Mouse (Mus musculus) heart, postnatal 14 days (tissue): ENCODE results near the gene Vgf. TPM values are rescaled to one million over a fixed set of nuclear protein-coding genes. Genes with fewer than 3 reads are reported as not detected.

ENCODE experiments used
- DNase-seq, 2 experiments: peaks; one replicate each; pipeline ENCODE4 v3.0.0; 2021 to 2022
- intact Hi-C: fragments of 180-260 bp; cut with DNase I; formaldehyde crosslinking; loops from one replicate; pipeline ENCODE4 v1.15.1; 2025
- total RNA-seq, 2 experiments: library from RNA; stranded (reverse); gene quantifications; 2 replicates each; pipeline ENCODE4 v1.2.3; 2021

The Vgf gene
- total RNA-seq, 2 experiments from 2014 or later: not detected

DNA sequence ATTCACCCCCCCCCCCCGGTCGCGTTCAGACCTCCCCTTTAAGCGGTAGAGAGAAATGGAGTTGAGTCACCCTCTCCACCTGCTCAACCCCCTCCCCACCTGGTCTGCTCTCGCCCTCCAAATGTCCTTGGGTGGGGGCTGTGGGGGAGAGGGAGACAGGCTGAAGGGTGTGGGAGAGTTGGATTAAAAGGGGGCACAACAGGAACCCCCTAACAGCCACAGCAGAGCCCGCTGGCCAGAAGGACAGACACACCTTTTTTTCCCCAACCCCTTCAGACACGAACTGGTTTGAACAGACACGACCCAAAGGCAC is 3.0 kb downstream of the Vgf start:
- DNase-seq: no peak
- intact Hi-C loops: no loop called here

DNA sequence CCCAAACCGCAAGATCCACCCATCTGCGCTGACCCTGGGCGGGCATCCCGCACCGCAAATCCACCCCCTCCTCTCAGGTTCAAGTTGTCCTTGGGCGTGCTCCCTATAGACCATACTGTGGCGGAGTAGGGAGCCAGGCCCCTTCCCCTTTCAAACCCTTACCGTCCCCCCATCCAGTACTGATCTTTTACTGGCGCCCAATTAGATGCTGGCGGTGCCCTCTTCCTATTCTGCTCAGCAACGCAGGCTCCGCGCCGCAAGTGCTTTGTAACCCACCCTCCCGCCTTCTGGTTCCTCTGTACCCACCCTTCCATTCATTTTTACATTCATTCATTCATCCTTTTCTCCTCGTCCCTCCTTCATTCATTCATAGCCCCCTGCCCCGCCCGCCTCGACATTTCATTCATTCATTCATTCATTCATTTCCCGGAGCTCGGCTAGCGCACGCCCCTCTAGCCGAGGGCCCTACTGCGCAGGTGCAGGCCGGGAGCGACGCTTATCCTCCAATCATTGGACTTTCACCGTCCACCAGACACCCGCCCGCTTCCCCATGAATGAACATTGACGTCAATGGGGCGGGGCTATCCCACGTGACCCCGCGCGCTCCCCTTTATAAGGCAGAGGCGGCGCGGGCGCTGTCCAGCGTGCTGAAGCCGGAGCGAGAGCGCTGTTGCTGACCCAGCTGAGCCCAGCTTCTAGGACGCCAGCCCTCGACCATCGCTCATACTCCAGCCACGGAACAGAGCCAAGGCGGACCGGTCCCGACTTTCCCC is 3.6 kb downstream of the Vgf start:
- intact Hi-C loops: no loop called here
- DNase-seq: peak; percentile 95 to 99

DNA sequence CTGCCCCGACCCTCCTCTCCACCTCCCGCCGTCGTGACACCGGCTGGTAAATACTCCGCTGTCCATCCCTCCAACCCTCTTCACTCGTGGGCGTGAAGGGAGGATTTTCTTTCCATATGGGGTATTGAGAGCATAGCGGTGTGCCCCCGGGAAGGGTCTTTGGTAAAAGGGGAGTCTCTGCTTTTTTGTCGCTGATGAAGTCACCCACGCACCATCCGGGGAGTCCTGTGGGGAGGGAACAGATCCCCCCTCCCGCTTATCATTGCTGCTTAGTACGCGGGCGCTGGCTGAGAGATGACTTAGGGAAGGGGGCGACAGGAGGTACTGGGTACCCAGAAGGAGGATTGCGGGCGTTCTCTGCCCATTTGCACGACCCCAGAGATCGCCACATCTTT is 4.2 kb downstream of the Vgf start:
- intact Hi-C loops: no loop called here
- no peak for DNase-seq

DNA sequence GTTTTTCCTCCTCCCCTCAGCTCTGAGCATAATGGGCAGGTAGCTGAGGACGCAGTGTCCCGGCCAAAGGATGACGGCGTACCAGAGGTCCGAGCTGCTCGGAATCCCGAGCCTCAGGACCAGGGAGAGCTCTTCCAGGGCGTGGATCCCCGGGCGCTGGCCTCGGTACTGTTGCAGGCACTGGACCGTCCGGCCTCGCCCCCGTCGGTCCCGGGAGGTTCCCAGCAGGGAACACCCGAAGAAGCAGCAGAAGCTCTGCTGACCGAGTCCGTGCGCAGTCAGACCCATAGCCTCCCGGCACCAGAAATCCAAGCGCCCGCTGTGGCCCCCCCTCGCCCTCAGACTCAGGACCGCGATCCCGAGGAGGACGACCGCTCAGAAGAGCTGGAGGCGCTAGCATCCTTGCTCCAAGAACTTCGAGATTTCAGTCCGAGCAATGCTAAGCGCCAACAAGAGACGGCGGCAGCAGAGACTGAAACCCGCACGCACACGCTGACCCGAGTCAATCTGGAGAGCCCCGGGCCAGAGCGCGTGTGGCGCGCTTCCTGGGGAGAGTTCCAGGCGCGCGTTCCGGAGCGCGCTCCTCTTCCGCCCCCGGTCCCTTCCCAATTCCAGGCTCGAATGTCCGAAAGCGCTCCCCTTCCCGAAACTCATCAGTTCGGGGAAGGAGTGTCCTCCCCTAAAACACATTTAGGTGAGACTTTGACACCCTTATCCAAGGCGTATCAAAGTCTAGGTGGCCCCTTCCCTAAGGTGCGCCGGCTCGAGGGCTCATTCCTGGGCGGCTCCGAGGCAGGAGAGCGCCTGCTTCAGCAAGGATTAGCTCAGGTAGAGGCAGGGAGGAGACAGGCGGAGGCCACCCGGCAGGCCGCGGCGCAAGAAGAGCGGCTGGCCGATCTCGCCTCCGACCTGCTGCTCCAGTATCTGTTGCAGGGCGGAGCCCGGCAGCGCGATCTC is 5.2 kb downstream of the Vgf start:
- intact Hi-C loops: no loop called here
- DNase-seq: peak; percentile 44 to 59

- no peak for DNase-seq
- intact Hi-C loops: no loop called here
These were observed 5.8 kb downstream of the Vgf start for GRCm38 (mm10) chr5:137032033-137032421.

- DNase-seq: peak; percentile 86 to 89
- intact Hi-C loops: no loop called here
These were observed 6.5 kb downstream of the Vgf start for GRCm38 (mm10) chr5:137032641-137033074.

DNA sequence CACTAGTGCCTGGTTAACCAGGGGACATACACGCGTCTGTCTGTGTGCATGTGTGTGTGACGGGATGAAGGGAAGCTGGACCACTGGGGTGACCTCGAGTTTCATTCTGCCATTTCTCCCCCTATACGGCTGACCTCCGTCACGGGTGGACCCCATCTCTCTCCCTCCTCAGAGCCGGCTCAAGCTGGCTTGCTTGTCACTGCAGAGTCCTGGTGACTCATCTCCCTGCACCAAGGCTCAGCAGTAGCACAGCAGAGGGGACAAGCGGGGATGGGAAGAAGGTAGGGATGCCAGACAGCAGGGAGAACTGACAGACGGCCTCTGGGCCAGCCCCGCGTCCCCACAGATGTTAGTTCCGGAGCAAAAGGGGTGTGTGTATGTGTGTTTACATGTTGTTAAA is 10.0 kb downstream of the Vgf start:
- DNase-seq: no peak
- intact Hi-C loops: no loop called here

GRCm38 (mm10) chr5:137039453-137039852 is 13.3 kb downstream of the Vgf start:
- no peak for DNase-seq
- intact Hi-C loops: no loop called here

GRCm38 (mm10) chr5:137041442-137041841 is 15.2 kb downstream of the Vgf start:
- intact Hi-C loops: no loop called here
- DNase-seq: no peak

DNA sequence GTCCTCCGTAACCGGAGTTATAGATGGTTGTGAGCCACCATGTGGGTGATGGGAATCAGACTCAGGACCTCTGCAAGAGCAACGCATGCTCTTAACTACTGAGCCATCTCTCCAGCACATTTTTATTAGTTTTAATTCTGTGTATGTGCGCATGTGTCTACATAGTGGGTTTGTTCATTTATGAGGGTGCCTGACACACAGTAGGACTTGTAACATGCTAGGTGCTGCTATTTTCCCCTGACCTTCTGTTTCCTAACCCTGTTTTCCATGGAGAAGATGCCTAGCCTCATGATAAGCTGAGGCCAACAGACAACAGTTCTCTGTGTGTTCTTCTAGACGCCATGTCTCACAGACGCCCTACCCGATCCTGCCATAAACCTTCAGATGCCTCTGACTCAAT is 17.8 kb downstream of the Vgf start:
- no peak for DNase-seq
- intact Hi-C loops: no loop called here

- DNase-seq: peak; percentile 97 to 98
- intact Hi-C loops: no loop called here
These were observed 19.5 kb downstream of the Vgf start, which contains the start of gene Ap1s1 for GRCm38 (mm10) chr5:137045402-137046323. Ap1s1 (minus strand) TSS chr5:137046135.

DNA sequence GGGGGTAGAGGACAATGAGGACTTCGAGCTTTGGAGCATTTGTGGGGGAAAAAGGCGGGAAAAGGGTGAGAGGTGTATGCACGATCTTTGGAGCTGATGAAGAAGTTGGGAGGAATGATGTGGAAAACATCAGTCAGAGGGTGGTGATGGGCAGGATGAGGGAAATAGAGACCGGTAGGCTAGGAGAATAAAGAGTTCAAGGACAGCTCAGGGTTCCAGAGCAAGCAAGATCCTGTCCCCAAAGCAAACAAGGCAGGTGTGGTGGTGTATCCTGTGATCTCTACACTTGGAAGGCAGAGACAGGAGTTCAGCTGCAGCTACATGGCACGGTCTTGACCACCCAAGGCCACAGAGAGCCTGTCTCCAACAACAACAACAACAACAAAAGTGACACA is 20.1 kb downstream of the Vgf start:
- intact Hi-C loops: no loop called here
- no peak for DNase-seq

- no peak for DNase-seq
- intact Hi-C loops: no loop called here
These were observed 20.8 kb downstream of the Vgf start for GRCm38 (mm10) chr5:137046991-137047390.

DNA sequence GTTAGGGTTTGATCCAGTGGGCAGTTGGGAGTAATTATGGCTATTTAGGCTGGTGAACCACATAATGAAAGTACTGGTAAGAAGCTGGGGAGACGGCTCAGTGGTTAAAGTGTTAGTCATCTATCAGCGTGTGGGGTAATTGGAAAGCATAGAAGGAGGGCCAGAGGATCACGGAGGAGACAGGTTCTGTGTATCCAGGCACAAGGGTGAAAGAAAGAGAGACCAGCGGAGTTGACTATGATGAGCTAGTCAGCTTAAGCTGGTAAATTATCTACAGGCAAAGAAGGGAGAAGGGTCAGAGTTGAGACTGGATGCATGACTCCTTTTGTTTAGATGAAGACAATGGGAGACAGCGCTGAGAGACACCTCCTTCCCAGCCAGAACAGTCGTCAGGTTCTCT is 24.9 kb downstream of the Vgf start:
- no peak for DNase-seq
- intact Hi-C loops: no loop called here

GRCm38 (mm10) chr5:137051914-137052505 is 25.8 kb downstream of the Vgf start:
- DNase-seq: no peak
- intact Hi-C loops: no loop called here

DNA sequence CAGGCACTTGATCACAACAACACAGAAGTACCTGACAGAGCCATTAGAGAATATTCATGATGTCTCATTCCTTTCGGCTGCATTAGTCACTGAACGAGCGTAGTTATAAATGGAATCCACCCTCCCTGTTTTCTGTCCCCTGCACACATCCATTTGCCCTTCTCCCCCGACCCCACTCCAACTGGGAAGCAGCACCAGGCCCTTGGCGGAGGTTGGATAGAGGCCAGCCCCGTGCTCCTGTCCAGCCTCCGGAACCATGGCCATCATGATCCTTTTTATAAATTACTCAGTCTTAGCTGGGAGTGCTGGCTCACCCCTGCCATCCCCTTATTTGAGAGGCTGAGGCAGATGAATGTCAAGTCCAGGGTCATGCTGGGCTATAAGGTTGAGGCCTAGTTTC is 28.1 kb downstream of the Vgf start:
- intact Hi-C loops: no loop called here
- no peak for DNase-seq

- intact Hi-C loops: no loop called here
- DNase-seq: no peak
These were observed 28.7 kb downstream of the Vgf start for GRCm38 (mm10) chr5:137054873-137055272.

GRCm38 (mm10) chr5:137061809-137062481 is 35.8 kb downstream of the Vgf start:
- peak; percentile 74 to 80 for DNase-seq

DNA sequence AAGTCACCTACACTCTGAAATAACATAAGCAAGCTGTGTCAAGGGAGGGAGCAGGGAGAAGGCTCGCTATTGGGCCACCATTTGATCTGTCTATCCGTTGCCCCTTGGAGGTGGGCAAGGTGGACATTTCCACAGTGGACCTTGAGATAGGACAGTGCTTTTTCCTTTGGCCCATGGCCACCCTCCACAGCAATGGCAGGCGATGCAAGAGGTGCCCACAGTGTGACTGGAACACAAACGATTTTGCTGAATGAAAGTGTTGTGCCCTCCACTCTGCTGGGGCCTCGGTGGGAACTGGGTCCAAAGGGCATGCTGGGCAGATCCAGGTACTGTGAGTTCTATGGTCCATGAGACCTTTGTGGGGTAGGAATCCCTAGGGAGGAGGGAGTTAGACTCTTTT is 36.4 kb downstream of the Vgf start:
- intact Hi-C loops: loop anchor here (1.0 kb wide), 1 partner anchor 45 kb away; no protein-coding TSS in a partner anchor
- DNase-seq: no peak

More at GRCm38 (mm10) chr5:137061809-137062481, 35.8 kb downstream of the Vgf start:
- intact Hi-C loops: loop anchor here (1.0 kb wide), 1 partner anchor 45 kb away; no protein-coding TSS in a partner anchor
